Mouse (Mus musculus) midbrain, embryonic 14.5 days (tissue): ENCODE results near the gene Sfn. TPM values are rescaled to one million over a fixed set of nuclear protein-coding genes. Genes with fewer than 3 reads are reported as not detected.

ENCODE experiments used
- ATAC-seq: fragments of 200-750 bp; cut with Nextera tagmentation; 2 replicates; pipeline ENCODE4 v1.8.0; 2017; ENCODE audit warnings: moderate number of reproducible peaks, moderate library complexity; ENCODE audit not compliant: low FRiP score, low TSS enrichment
- DNase-seq: peaks from one replicate; pipeline ENCODE4 v3.0.0-alpha.2; 2015
- H3K27ac ChIP-seq: fragments of 300-500 bp; sonication (generic); replicated peaks from 2 replicates; pipeline ENCODE4 v1.5.1; 2014; ENCODE audit warnings: mild to moderate bottlenecking, low read depth, low read length, moderate library complexity
- H3K27me3 ChIP-seq: fragments of 300-500 bp; sonication (generic); 2 replicates; pipeline ENCODE4 v1.6.1; 2014; ENCODE audit warnings: low read length, control low read depth, mixed read lengths; ENCODE audit not compliant: control insufficient read depth, insufficient read depth
- H3K36me3 ChIP-seq: fragments of 300-500 bp; sonication (generic); 2 replicates; pipeline ENCODE4 v1.6.1; 2014; ENCODE audit warnings: low read length, control low read depth; ENCODE audit not compliant: control insufficient read depth, insufficient read depth
- H3K4me1 ChIP-seq: fragments of 300-500 bp; sonication (generic); 2 replicates; pipeline ENCODE4 v1.6.1; 2014; ENCODE audit warnings: mild to moderate bottlenecking, antibody characterized with exemption, low read length, control low read depth; ENCODE audit not compliant: control insufficient read depth, insufficient read depth
- H3K4me2 ChIP-seq: fragments of 300-500 bp; sonication (generic); 2 replicates; pipeline ENCODE4 v1.6.1; 2014; ENCODE audit warnings: mild to moderate bottlenecking, low read length, moderate library complexity
- H3K4me3 ChIP-seq: fragments of 300-500 bp; sonication (generic); replicated peaks from 2 replicates; pipeline ENCODE4 v1.5.1; 2014; ENCODE audit warnings: low read depth, low read length
- H3K9ac ChIP-seq: fragments of 300-500 bp; sonication (generic); replicated peaks from 2 replicates; pipeline ENCODE4 v1.6.1; 2014; ENCODE audit warnings: mild to moderate bottlenecking, low read length, moderate library complexity
- H3K9me3 ChIP-seq: fragments of 300-500 bp; sonication (generic); 2 replicates; pipeline ENCODE4 v1.6.1; 2016; ENCODE audit warnings: low read length, control low read depth, mixed read lengths; ENCODE audit not compliant: control insufficient read depth
- WGBS: fragments of 180-500 bp; shearing (Covaris S2); extraction: QIAGEN DNeasy Blood & Tissue Kit; methylation state at CpG from one replicate; pipeline ENCODE4 v1.1.7; 2014; 5-methylcytosine and 5-hydroxymethylcytosine counted together
- polyA plus RNA-seq: library from polyadenylated mRNA; unstranded; fragments of >200 nt; fragmentation: Nextera tagmentation; extraction: Ambion mirVana; gene quantifications from 2 replicates; pipeline ENCODE4 v1.2.1, GENCODE M21; 2014

The Sfn gene
- polyA plus RNA-seq, 1 experiment from 2014 or later: 1.3 TPM

- peak within 1 kb of the TSS; percentile 88 for H3K4me3 ChIP-seq
- DNase-seq: peak; percentile 92
- ATAC-seq: peak; percentile 76
- peak within 1 kb of the TSS; percentile 82 for H3K27ac ChIP-seq
- H3K9ac ChIP-seq: peak within 1 kb of the TSS; percentile 80
- no peaks in the 10 kb centered on the region for H3K9me3 ChIP-seq
- peaks cover 67% of the 10 kb centered on the region for H3K36me3 ChIP-seq
- H3K27me3 ChIP-seq: no peaks in the 10 kb centered on the region
- WGBS: 2% methylated on average over 65 of the region's 65 CpGs
- H3K4me1 ChIP-seq: peaks cover 9% of the 10 kb centered on the region
- peak within 1 kb of the TSS; percentile 99 for H3K4me2 ChIP-seq
Measured at GRCm38 (mm10) chr4:133584059-133584951, 17.7 kb downstream of the Sfn start, which contains the start of gene Gpn2. TSS of gene Gpn2 (plus strand) at chr4:133584362.

- no peak for ATAC-seq
Measured at GRCm38 (mm10) chr4:133583690-133584058, 18.3 kb downstream of the Sfn start.

GRCm38 (mm10) chr4:133577983-133578382, 24.0 kb downstream of the Sfn start:
- Histone ChIP-seq H3K4me3 (no peak overlapping the region), H3K4me1 (peaks cover 7% of the 10 kb centered on the region), H3K27me3 (no peaks in the 10 kb centered on the region), H3K36me3 (peaks cover 47% of the 10 kb centered on the region), H3K27ac (no peak overlapping the region), H3K9ac (no peak overlapping the region), H3K9me3 (no peaks in the 10 kb centered on the region), H3K4me2 (no peak overlapping the region)
- ATAC-seq (no peak), DNase-seq (no peak)
- 64% methylated on average over 12 of the region's 12 CpGs for WGBS

More at GRCm38 (mm10) chr4:133583690-133584058, 18.3 kb downstream of the Sfn start:
- H3K4me1 ChIP-seq: peaks cover 9% of the 10 kb centered on the region
- peak overlapping the region; percentile 99 for H3K4me2 ChIP-seq
- no peaks in the 10 kb centered on the region for H3K27me3 ChIP-seq
- H3K9ac ChIP-seq: peak overlapping the region; percentile 80
- peak overlapping the region; percentile 88 for H3K4me3 ChIP-seq
- no peaks in the 10 kb centered on the region for H3K9me3 ChIP-seq
- DNase-seq: no peak
- WGBS: 66% methylated on average over 6 of the region's 6 CpGs
- H3K27ac ChIP-seq: peak overlapping the region; percentile 82
- peaks cover 67% of the 10 kb centered on the region for H3K36me3 ChIP-seq

DNA sequence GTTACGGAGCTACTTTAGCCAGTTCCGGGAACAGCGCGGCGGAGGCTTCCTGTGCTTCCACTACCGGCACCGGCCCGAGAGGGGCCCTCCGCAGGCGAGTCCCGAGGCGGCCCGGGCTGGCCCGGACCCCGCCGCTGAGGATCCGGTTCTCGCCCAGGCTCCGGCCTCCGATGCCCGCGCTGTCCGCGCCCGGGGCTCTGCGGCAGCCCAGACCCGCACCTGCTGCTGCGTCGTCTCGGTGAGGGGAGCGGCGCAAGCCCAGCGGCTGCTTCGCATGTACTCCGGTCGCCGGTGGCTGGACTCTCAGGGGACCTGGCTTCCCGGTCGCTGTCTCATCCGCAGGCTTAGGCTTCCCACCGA, 27.1 kb downstream of the Sfn start:
- Histone ChIP-seq H3K9me3 (no peaks in the 10 kb centered on the region), H3K36me3 (peaks cover 17% of the 10 kb centered on the region), H3K4me2 (peak overlapping the region; percentile 91), H3K9ac (peak overlapping the region; percentile 78), H3K27me3 (no peaks in the 10 kb centered on the region), H3K4me1 (peaks cover 7% of the 10 kb centered on the region), H3K4me3 (peak overlapping the region; percentile 92), H3K27ac (peak overlapping the region; percentile 82)
- peak; percentile 64; the same call in 1 of the 2 replicates for ATAC-seq
- no peak for DNase-seq
- under 1% methylated on average over 41 of the region's 41 CpGs for WGBS

GRCm38 (mm10) chr4:133574070-133574842, 27.7 kb downstream of the Sfn start, which contains the start of gene Gpatch3:
TSS of gene Gpatch3 (plus strand) at chr4:133574745.
- Histone ChIP-seq H3K27me3 (no peaks in the 10 kb centered on the region), H3K27ac (peak within 1 kb of the TSS; percentile 82), H3K4me1 (peaks cover 7% of the 10 kb centered on the region), H3K9me3 (no peaks in the 10 kb centered on the region), H3K4me3 (peak within 1 kb of the TSS; percentile 92), H3K4me2 (peak within 1 kb of the TSS; percentile 91), H3K9ac (peak within 1 kb of the TSS; percentile 78), H3K36me3 (peaks cover 13% of the 10 kb centered on the region)
- DNase-seq (peak; percentile 97), ATAC-seq (peak; percentile 91)
- WGBS: 5% methylated on average over 44 of the region's 44 CpGs

DNA sequence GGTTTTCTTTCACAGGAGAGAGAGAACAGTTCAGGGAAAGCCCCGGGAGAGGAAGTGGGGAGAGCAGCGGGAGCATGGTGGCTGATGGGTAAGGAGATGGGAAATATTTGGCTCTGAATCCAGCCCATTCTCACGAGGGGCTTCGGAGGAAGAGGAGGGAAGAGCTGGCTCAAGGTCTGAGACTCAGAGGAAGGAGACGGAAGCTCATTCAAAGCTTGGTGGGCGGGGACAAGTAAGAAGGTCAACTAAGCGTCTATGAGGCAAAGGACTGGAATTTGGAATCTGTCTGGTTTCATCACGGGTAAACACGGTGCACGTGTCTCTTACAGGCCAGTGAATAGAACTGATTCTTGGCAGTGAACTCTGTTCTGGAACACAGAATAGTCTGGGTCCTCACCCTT, 31.9 kb downstream of the Sfn start:
- ATAC-seq (no peak), DNase-seq (no peak)
- Histone ChIP-seq H3K27ac (no peak overlapping the region), H3K36me3 (no peaks in the 10 kb centered on the region), H3K9ac (no peak overlapping the region), H3K4me1 (no peaks in the 10 kb centered on the region; the same call in 1 of the 2 replicates), H3K4me2 (no peak overlapping the region), H3K27me3 (no peaks in the 10 kb centered on the region), H3K9me3 (no peaks in the 10 kb centered on the region), H3K4me3 (no peak overlapping the region)
- WGBS: 66% methylated on average over 10 of the region's 10 CpGs

DNA sequence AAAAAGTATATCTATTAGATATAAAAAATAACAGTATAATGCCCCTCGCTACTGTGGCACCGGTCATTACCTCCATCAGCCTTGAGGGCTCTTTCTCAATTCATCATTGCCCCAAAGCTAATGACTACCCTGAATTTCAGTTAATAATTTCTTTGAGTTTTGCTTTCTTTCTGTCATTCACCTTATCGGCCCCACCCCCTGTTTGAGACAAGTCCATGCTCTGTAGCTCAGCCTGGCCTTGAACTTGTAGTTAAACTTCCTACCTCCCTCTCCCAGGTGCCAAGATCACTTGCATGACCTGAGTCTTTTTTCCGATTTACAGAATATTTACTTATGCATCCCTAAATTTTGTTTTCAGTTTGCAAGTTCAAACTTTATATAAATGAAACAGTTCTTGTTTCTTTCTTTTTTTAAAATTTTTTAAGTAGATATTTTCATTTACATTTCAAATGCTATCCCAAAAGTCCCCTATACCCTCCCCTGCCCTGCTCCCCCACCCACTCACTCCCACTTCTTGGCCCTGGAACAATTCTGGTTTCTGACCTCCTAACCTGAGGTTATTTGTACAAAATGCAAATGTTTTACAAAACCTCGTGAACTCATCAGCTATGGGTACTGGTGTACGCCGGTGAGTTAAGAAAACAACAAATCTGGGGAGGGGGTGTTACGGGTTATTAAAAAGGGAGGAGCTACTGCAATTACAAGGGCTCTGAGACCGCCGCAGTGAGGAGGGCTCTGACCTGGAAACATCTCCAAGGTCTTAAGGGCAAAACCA, 32.5 kb downstream of the Sfn start:
- H3K9me3 ChIP-seq: no peaks in the 10 kb centered on the region
- no peak for DNase-seq
- H3K27me3 ChIP-seq: no peaks in the 10 kb centered on the region
- H3K36me3 ChIP-seq: no peaks in the 10 kb centered on the region
- no peak overlapping the region for H3K27ac ChIP-seq
- no peak for ATAC-seq
- no peaks in the 10 kb centered on the region for H3K4me1 ChIP-seq
- no peak overlapping the region for H3K4me2 ChIP-seq
- WGBS: 83% methylated on average over 10 of the region's 10 CpGs
- H3K4me3 ChIP-seq: no peak overlapping the region
- H3K9ac ChIP-seq: no peak overlapping the region

DNA sequence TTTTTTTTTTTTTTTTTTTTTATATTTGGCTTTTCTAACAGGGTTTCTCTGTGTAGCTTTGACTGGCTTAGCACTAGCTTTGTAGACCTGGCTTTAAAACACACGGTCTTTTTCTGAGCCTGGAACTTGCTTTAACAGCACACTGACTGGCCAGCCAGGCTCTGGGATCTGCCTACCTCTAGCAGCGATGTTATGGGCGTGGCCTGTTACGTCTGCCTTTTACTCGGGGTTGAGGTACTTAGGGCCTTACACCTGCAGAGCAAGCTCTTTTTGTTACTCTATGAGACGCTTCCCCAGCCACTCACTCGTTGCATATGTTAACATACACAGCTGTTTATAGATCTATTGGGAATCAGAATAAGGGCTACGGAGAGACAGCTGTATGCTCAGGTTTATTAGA, 34.7 kb downstream of the Sfn start:
- H3K27ac ChIP-seq: no peak overlapping the region
- ATAC-seq (no peak), DNase-seq (no peak)
- H3K4me1 ChIP-seq: no peaks in the 10 kb centered on the region
- H3K4me3 ChIP-seq: no peak overlapping the region
- H3K4me2 ChIP-seq: no peak overlapping the region
- H3K9ac ChIP-seq: no peak overlapping the region
- H3K27me3 ChIP-seq: no peaks in the 10 kb centered on the region
- WGBS: 35% methylated on average over 8 of the region's 8 CpGs
- no peaks in the 10 kb centered on the region for H3K9me3 ChIP-seq
- no peaks in the 10 kb centered on the region for H3K36me3 ChIP-seq
